Mouse (Mus musculus): Measurements from ENCODE around the gene Eif2s1. TPM values are rescaled to one million over a fixed set of nuclear protein-coding genes. Genes with fewer than 3 reads are reported as not detected.

The Eif2s1 gene
- 327 and 380 TPM in 2 replicates for polyA plus RNA-seq (2014; fragmentation: Nextera tagmentation; extraction: Ambion mirVana)

- H3K4me3 ChIP-seq (ENCODE audit: low read depth, low read length), result peak within 1 kb of the TSS; percentile 80
- ATAC-seq (replicated peaks; ENCODE audit: low FRiP score), result peak; percentile 99
- no peaks in the 10 kb centered on the region for H3K36me3 ChIP-seq (ENCODE audit: control insufficient read depth, insufficient read depth, low read length)
- no peaks in the 10 kb centered on the region for H3K27me3 ChIP-seq (replicated peaks; ENCODE audit: control insufficient read depth, insufficient read depth, low read length)
- no peaks in the 10 kb centered on the region; the same call in none of the 2 replicates for H3K4me1 ChIP-seq (replicated peaks; ENCODE audit: control insufficient read depth, insufficient read depth, low read length)
- H3K27ac ChIP-seq (ENCODE audit: low read depth, low read length), result peak within 1 kb of the TSS; percentile 44
- WGBS, result under 1% methylated on average over 55 of the region's 55 CpGs
- peak within 1 kb of the TSS; percentile 74 for H3K4me2 ChIP-seq
- no peaks in the 10 kb centered on the region for H3K9me3 ChIP-seq (ENCODE audit: control insufficient read depth, low read length)
- peak within 1 kb of the TSS; percentile 86 for H3K9ac ChIP-seq (ENCODE audit: low read depth, low read length)
- DNase-seq (ENCODE audit: low spot score), result peak; percentile 99
These were observed at the start of gene Eif2s1, which contains the start of gene Atp6v1d for GRCm38 (mm10) chr12:78861496-78862253. Gene Eif2s1, plus strand, starts transcription at chr12:78861819. Gene Atp6v1d, minus strand, starts transcription at chr12:78861638.

GRCm38 (mm10) chr12:78814437-78814836 lies 47.2 kb upstream of the Eif2s1 start:
- Histone ChIP-seq H3K4me3 (ENCODE audit: low read depth, low read length) (no peak overlapping the region), H3K4me2 (no peak overlapping the region), H3K9ac (ENCODE audit: low read depth, low read length) (no peak overlapping the region), H3K27me3 (replicated peaks; ENCODE audit: control insufficient read depth, insufficient read depth, low read length) (no peaks in the 10 kb centered on the region), H3K36me3 (ENCODE audit: control insufficient read depth, insufficient read depth, low read length) (no peaks in the 10 kb centered on the region), H3K9me3 (ENCODE audit: control insufficient read depth, low read length) (no peaks in the 10 kb centered on the region), H3K4me1 (replicated peaks; ENCODE audit: control insufficient read depth, insufficient read depth, low read length) (no peaks in the 10 kb centered on the region), H3K27ac (ENCODE audit: low read depth, low read length) (no peak overlapping the region)
- ATAC-seq (replicated peaks; ENCODE audit: low FRiP score) (no peak), DNase-seq (ENCODE audit: low spot score) (no peak)

DNA sequence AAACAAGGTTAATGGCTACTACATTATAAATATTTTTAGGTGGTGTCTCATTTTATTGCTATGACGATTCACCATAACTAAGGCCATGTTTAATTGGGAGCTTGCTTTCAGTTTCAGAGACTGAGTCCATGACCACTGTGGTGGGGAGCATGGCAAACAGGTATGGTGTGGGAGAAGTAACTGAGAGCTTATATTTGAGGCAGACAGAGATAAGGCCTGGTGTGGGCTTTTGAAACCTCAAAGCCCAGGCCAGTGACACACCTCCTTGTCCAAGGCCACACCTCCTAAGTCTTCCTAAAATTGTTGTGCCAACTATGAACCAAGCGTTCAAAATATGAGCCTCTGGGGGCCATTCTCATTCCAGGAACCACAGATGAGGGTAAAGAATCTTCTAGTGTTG lies 27.1 kb upstream of the Eif2s1 start:
- peaks cover 4% of the 10 kb centered on the region for H3K36me3 ChIP-seq (ENCODE audit: control insufficient read depth, insufficient read depth, low read length)
- DNase-seq (ENCODE audit: low spot score) (no peak), ATAC-seq (replicated peaks; ENCODE audit: low FRiP score) (no peak; the same call in 1 of the 2 replicates)
- H3K4me3 ChIP-seq (ENCODE audit: low read depth, low read length), result no peak overlapping the region
- 79% methylated on average over 2 of the region's 2 CpGs for WGBS
- no peaks in the 10 kb centered on the region for H3K27me3 ChIP-seq (replicated peaks; ENCODE audit: control insufficient read depth, insufficient read depth, low read length)
- H3K9ac ChIP-seq (ENCODE audit: low read depth, low read length), result no peak overlapping the region
- H3K9me3 ChIP-seq (ENCODE audit: control insufficient read depth, low read length), result no peaks in the 10 kb centered on the region; the same call in 1 of the 2 replicates
- no peak overlapping the region for H3K27ac ChIP-seq (ENCODE audit: low read depth, low read length)
- H3K4me1 ChIP-seq (replicated peaks; ENCODE audit: control insufficient read depth, insufficient read depth, low read length), result no peaks in the 10 kb centered on the region; the same call in 1 of the 2 replicates
- no peak overlapping the region for H3K4me2 ChIP-seq

- Histone ChIP-seq H3K27me3 (replicated peaks; ENCODE audit: control insufficient read depth, insufficient read depth, low read length) (no peaks in the 10 kb centered on the region), H3K27ac (ENCODE audit: low read depth, low read length) (no peak overlapping the region), H3K4me2 (no peak overlapping the region), H3K4me3 (ENCODE audit: low read depth, low read length) (no peak overlapping the region), H3K9ac (ENCODE audit: low read depth, low read length) (no peak overlapping the region), H3K9me3 (ENCODE audit: control insufficient read depth, low read length) (no peaks in the 10 kb centered on the region), H3K36me3 (ENCODE audit: control insufficient read depth, insufficient read depth, low read length) (no peaks in the 10 kb centered on the region), H3K4me1 (replicated peaks; ENCODE audit: control insufficient read depth, insufficient read depth, low read length) (no peaks in the 10 kb centered on the region)
- ATAC-seq (replicated peaks; ENCODE audit: low FRiP score), result no peak
- no peak for DNase-seq (ENCODE audit: low spot score)
- 89% methylated on average over 4 of the region's 4 CpGs for WGBS
These were observed 21.7 kb upstream of the Eif2s1 start for GRCm38 (mm10) chr12:78839906-78840305.

GRCm38 (mm10) chr12:78842429-78842828 lies 19.2 kb upstream of the Eif2s1 start:
- H3K4me3 ChIP-seq (ENCODE audit: low read depth, low read length), result no peak overlapping the region
- H3K27ac ChIP-seq (ENCODE audit: low read depth, low read length), result no peak overlapping the region
- H3K36me3 ChIP-seq (ENCODE audit: control insufficient read depth, insufficient read depth, low read length), result 0 out of 2 replicates have a peak, but pooled peaks cover under 1% of the 10 kb centered on the region
- no peaks in the 10 kb centered on the region for H3K4me1 ChIP-seq (replicated peaks; ENCODE audit: control insufficient read depth, insufficient read depth, low read length)
- DNase-seq (ENCODE audit: low spot score) (no peak), ATAC-seq (replicated peaks; ENCODE audit: low FRiP score) (no peak)
- 91% methylated on average over 1 of the region's 1 CpGs for WGBS
- no peaks in the 10 kb centered on the region for H3K27me3 ChIP-seq (replicated peaks; ENCODE audit: control insufficient read depth, insufficient read depth, low read length)
- H3K4me2 ChIP-seq, result no peak overlapping the region
- H3K9me3 ChIP-seq (ENCODE audit: control insufficient read depth, low read length), result no peaks in the 10 kb centered on the region
- H3K9ac ChIP-seq (ENCODE audit: low read depth, low read length), result no peak overlapping the region

GRCm38 (mm10) chr12:78848246-78848645 lies 13.4 kb upstream of the Eif2s1 start:
- Histone ChIP-seq H3K36me3 (ENCODE audit: control insufficient read depth, insufficient read depth, low read length) (peaks cover 17% of the 10 kb centered on the region), H3K4me3 (ENCODE audit: low read depth, low read length) (no peak overlapping the region), H3K4me2 (no peak overlapping the region), H3K9me3 (ENCODE audit: control insufficient read depth, low read length) (no peaks in the 10 kb centered on the region), H3K4me1 (replicated peaks; ENCODE audit: control insufficient read depth, insufficient read depth, low read length) (no peaks in the 10 kb centered on the region), H3K27me3 (replicated peaks; ENCODE audit: control insufficient read depth, insufficient read depth, low read length) (no peaks in the 10 kb centered on the region), H3K27ac (ENCODE audit: low read depth, low read length) (no peak overlapping the region), H3K9ac (ENCODE audit: low read depth, low read length) (no peak overlapping the region)
- 90% methylated on average over 4 of the region's 4 CpGs for WGBS
- no peak for DNase-seq (ENCODE audit: low spot score)
- no peak for ATAC-seq (replicated peaks; ENCODE audit: low FRiP score)

DNA sequence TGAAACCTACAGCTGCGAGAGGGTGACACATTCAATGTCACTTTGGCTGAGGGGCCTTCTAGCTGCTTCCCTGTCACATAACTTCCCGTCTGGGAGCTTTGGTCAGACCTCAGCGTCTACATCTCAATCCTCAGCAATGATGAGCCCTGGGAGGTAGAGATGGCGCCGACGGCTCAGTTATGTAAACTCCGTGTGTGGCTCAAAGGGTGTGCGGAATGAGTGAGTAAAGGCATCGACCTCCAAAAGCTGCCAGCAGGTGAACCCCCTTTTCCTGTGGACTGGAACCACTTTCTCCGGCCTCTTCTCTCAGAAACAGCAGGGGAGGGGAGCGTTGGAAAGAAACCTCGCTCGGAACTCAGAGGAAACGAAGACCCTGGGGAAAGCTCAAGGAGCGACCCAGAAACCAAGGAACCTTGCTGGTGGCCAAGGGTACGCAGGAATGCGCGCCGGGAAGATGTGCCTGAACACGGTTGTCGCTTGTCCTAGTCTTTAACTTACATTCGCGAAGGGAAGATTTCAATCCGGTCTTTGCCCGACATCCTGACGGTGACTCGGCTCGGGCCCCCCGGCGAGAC lies 611 bp upstream of the Eif2s1 start:
- Histone ChIP-seq H3K27ac (ENCODE audit: low read depth, low read length) (peak overlapping the region; percentile 44; the same call in 1 of the 2 replicates), H3K9ac (ENCODE audit: low read depth, low read length) (peak overlapping the region; percentile 69), H3K36me3 (ENCODE audit: control insufficient read depth, insufficient read depth, low read length) (no peaks in the 10 kb centered on the region), H3K27me3 (replicated peaks; ENCODE audit: control insufficient read depth, insufficient read depth, low read length) (no peaks in the 10 kb centered on the region), H3K4me2 (peak overlapping the region; percentile 63), H3K9me3 (ENCODE audit: control insufficient read depth, low read length) (no peaks in the 10 kb centered on the region), H3K4me1 (replicated peaks; ENCODE audit: control insufficient read depth, insufficient read depth, low read length) (no peaks in the 10 kb centered on the region; the same call in none of the 2 replicates), H3K4me3 (ENCODE audit: low read depth, low read length) (peak overlapping the region; percentile 80)
- under 1% methylated on average over 30 of the region's 30 CpGs for WGBS
- peak; percentile 6; the same call in 1 of the 2 replicates for ATAC-seq (replicated peaks; ENCODE audit: low FRiP score)
- DNase-seq (ENCODE audit: low spot score), result no peak

GRCm38 (mm10) chr12:78862254-78862730 lies 673 bp downstream of the Eif2s1 start:
- no peaks in the 10 kb centered on the region for H3K27me3 ChIP-seq (replicated peaks; ENCODE audit: control insufficient read depth, insufficient read depth, low read length)
- under 1% methylated on average over 22 of the region's 22 CpGs for WGBS
- peak overlapping the region; percentile 80 for H3K4me3 ChIP-seq (ENCODE audit: low read depth, low read length)
- H3K4me1 ChIP-seq (replicated peaks; ENCODE audit: control insufficient read depth, insufficient read depth, low read length), result no peaks in the 10 kb centered on the region; the same call in none of the 2 replicates
- DNase-seq (ENCODE audit: low spot score), result peak; percentile 88
- ATAC-seq (replicated peaks; ENCODE audit: low FRiP score), result peak; percentile 55
- no peaks in the 10 kb centered on the region for H3K36me3 ChIP-seq (ENCODE audit: control insufficient read depth, insufficient read depth, low read length)
- peak overlapping the region; percentile 74 for H3K4me2 ChIP-seq
- no peaks in the 10 kb centered on the region for H3K9me3 ChIP-seq (ENCODE audit: control insufficient read depth, low read length)
- peak overlapping the region; percentile 44 for H3K27ac ChIP-seq (ENCODE audit: low read depth, low read length)
- H3K9ac ChIP-seq (ENCODE audit: low read depth, low read length), result peak overlapping the region; percentile 86

All from liver, embryonic 11.5 days (tissue).